Mouse (Mus musculus): ENCODE results near the gene Alkbh7. TPM values are rescaled to one million over a fixed set of nuclear protein-coding genes. Genes with fewer than 3 reads are reported as not detected.

The Alkbh7 gene
- polyA plus RNA-seq, 1 experiment = 32.6 TPM

- TF ChIP-seq GATA1 (IDR thresholded peaks at IDR 0.05; ENCODE audit: borderline replicate concordance, low read length) = no peak
- no peak for TF ChIP-seq FLI1 (IDR thresholded peaks at IDR 0.05; ENCODE audit: low read length)
- Histone ChIP-seq H3K4me1 (no peaks in the 10 kb centered on the region), H3K9me3 (no peaks in the 10 kb centered on the region), H3K27me3 (replicated peaks) (peaks cover 25% of the 10 kb centered on the region), H3K4me3 (replicated peaks) (no peak overlapping the region), H3K36me3 (replicated peaks; ENCODE audit: low read length) (no peaks in the 10 kb centered on the region)
These were observed 27.1 kb upstream of the Alkbh7 start for GRCm38 (mm10) chr17:56970081-56970480.

DNA sequence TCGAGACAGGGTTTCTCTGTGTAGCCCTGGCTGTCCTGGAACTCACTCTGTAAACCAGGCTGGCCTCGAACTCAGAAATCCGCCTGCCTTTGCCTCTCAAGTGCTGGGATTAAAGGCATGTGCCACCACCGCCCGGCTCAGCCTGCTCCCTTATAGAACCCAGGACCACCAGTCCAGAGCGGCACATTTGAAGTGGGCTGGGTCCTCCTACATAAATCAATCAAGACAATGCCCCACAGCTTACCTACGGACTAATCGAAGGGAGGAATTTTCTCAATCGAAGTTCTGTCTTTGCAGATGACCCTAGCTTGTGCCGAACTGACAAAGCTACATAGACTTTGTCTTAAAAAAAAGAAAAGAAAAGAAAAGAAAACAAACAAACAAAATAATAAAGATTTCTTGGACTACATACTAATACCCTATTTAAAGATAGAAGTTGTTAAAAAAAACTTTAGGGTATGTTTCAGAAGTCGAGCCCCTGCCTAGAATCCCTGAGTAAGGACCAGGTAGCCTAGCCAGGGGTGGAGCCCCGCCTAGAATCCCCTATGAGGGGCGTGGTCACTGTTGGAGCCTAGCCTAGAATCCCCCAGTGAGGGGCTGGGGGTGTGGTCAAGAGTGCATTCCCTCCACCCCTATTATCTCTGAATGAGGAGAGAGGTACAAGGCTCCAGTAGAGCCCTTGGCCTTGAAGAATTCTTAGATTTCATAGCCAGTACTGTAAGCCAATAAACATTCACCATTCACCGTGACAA lies 23.0 kb upstream of the Alkbh7 start:
- H3K36me3 ChIP-seq (replicated peaks; ENCODE audit: low read length) = no peaks in the 10 kb centered on the region
- no peak overlapping the region for H3K4me3 ChIP-seq (replicated peaks)
- H3K4me1 ChIP-seq = peaks cover 25% of the 10 kb centered on the region
- TF ChIP-seq GATA1 (IDR thresholded peaks at IDR 0.05; ENCODE audit: borderline replicate concordance, low read length) = no peak
- TF ChIP-seq FLI1 (IDR thresholded peaks at IDR 0.05; ENCODE audit: low read length) = no peak
- H3K9me3 ChIP-seq = no peaks in the 10 kb centered on the region
- peaks cover 37% of the 10 kb centered on the region for H3K27me3 ChIP-seq (replicated peaks)

- Histone ChIP-seq H3K36me3 (replicated peaks; ENCODE audit: low read length) (no peaks in the 10 kb centered on the region), H3K4me3 (replicated peaks) (no peak overlapping the region), H3K4me1 (peaks cover 31% of the 10 kb centered on the region), H3K27me3 (replicated peaks) (peaks cover 33% of the 10 kb centered on the region), H3K9me3 (no peaks in the 10 kb centered on the region)
- TF ChIP-seq FLI1 (IDR thresholded peaks at IDR 0.05; ENCODE audit: low read length) = no peak
- TF ChIP-seq GATA1 (IDR thresholded peaks at IDR 0.05; ENCODE audit: borderline replicate concordance, low read length) = no peak
These were observed 22.4 kb upstream of the Alkbh7 start for GRCm38 (mm10) chr17:56974708-56975240.

GRCm38 (mm10) chr17:56975391-56975790 lies 21.7 kb upstream of the Alkbh7 start:
- Histone ChIP-seq H3K27me3 (replicated peaks) (peaks cover 28% of the 10 kb centered on the region), H3K4me3 (replicated peaks) (no peak overlapping the region), H3K4me1 (peaks cover 38% of the 10 kb centered on the region), H3K9me3 (no peaks in the 10 kb centered on the region), H3K36me3 (replicated peaks; ENCODE audit: low read length) (no peaks in the 10 kb centered on the region)
- TF ChIP-seq FLI1 (IDR thresholded peaks at IDR 0.05; ENCODE audit: low read length) (no peak), GATA1 (IDR thresholded peaks at IDR 0.05; ENCODE audit: borderline replicate concordance, low read length) (no peak)

GRCm38 (mm10) chr17:56976531-56977390 lies 20.4 kb upstream of the Alkbh7 start:
- no peaks in the 10 kb centered on the region for H3K9me3 ChIP-seq
- peaks cover 22% of the 10 kb centered on the region for H3K27me3 ChIP-seq (replicated peaks)
- TF ChIP-seq FLI1 (IDR thresholded peaks at IDR 0.05; ENCODE audit: low read length) (no peak), GATA1 (IDR thresholded peaks at IDR 0.05; ENCODE audit: borderline replicate concordance, low read length) (no peak)
- H3K36me3 ChIP-seq (replicated peaks; ENCODE audit: low read length) = no peaks in the 10 kb centered on the region
- H3K4me1 ChIP-seq = peaks cover 38% of the 10 kb centered on the region
- no peak overlapping the region for H3K4me3 ChIP-seq (replicated peaks)

DNA sequence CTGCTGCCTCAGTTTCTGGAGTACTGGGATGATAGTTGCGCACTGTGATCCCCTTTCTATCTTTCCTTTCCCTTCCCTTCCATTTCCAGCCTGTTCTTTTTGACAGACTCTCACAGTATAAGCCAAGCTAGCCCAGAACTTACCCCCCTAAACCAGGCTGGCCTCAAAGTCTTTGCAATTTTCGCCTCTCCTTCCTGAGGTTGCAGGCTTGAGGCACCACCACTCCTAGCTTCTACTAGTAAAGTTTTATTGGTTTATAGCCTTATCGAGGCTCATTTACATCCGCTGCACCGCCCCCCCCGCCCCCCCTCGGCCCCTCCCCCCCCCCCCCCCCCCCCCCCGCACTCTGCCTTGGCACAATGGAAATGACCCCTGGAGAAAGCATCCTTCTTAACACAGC lies 17.6 kb upstream of the Alkbh7 start:
- peaks cover 22% of the 10 kb centered on the region for H3K27me3 ChIP-seq (replicated peaks)

DNA sequence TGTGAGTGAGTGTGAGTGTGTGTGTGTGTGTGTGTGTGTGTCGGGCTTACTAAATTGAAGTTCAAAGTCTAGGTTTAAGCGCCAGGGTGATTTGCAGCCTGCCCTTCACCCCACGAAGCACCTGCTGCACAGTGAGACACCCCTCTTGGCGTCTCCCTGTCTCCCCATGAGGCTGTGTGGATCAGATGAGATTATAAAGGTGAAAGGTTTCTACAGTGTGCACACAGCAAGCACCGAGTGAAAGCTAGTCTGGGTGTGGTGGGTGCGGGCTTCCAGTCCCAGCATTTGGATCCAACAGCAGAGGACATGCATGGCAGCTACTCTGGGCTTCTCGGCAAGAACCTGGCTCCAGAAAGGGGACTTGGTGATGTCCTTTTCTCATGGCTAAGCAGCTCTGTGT lies 16.1 kb upstream of the Alkbh7 start:
- Histone ChIP-seq H3K36me3 (replicated peaks; ENCODE audit: low read length) (no peaks in the 10 kb centered on the region), H3K27me3 (replicated peaks) (peaks cover 15% of the 10 kb centered on the region), H3K9me3 (no peaks in the 10 kb centered on the region), H3K4me3 (replicated peaks) (no peak overlapping the region), H3K4me1 (peaks cover 46% of the 10 kb centered on the region)
- no peak for TF ChIP-seq GATA1 (IDR thresholded peaks at IDR 0.05; ENCODE audit: borderline replicate concordance, low read length)
- no peak for TF ChIP-seq FLI1 (IDR thresholded peaks at IDR 0.05; ENCODE audit: low read length)

More for the DNA sequence above, 17.6 kb upstream of the Alkbh7 start:
- no peaks in the 10 kb centered on the region for H3K9me3 ChIP-seq
- no peak overlapping the region for H3K4me3 ChIP-seq (replicated peaks)
- H3K36me3 ChIP-seq (replicated peaks; ENCODE audit: low read length) = no peaks in the 10 kb centered on the region
- TF ChIP-seq FLI1 (IDR thresholded peaks at IDR 0.05; ENCODE audit: low read length) (no peak), GATA1 (IDR thresholded peaks at IDR 0.05; ENCODE audit: borderline replicate concordance, low read length) (no peak)
- H3K4me1 ChIP-seq = peaks cover 43% of the 10 kb centered on the region

- H3K9me3 ChIP-seq = no peaks in the 10 kb centered on the region
- no peak within 1 kb of the TSS for H3K4me3 ChIP-seq (replicated peaks)
- H3K4me1 ChIP-seq = peaks cover 40% of the 10 kb centered on the region
- H3K27me3 ChIP-seq (replicated peaks) = peaks cover 11% of the 10 kb centered on the region
- H3K36me3 ChIP-seq (replicated peaks; ENCODE audit: low read length) = no peaks in the 10 kb centered on the region
- no peak for TF ChIP-seq FLI1 (IDR thresholded peaks at IDR 0.05; ENCODE audit: low read length)
- no peak for TF ChIP-seq GATA1 (IDR thresholded peaks at IDR 0.05; ENCODE audit: borderline replicate concordance, low read length)
These were observed 15.1 kb upstream of the Alkbh7 start, which contains the start of gene Acer1 for GRCm38 (mm10) chr17:56982013-56982412. Acer1 (minus strand) TSS chr17:56982126.

GRCm38 (mm10) chr17:56984886-56985285 lies 12.3 kb upstream of the Alkbh7 start:
- Histone ChIP-seq H3K4me3 (replicated peaks) (no peak overlapping the region), H3K9me3 (no peaks in the 10 kb centered on the region), H3K27me3 (replicated peaks) (peaks cover 11% of the 10 kb centered on the region), H3K36me3 (replicated peaks; ENCODE audit: low read length) (no peaks in the 10 kb centered on the region), H3K4me1 (peaks cover 25% of the 10 kb centered on the region)
- TF ChIP-seq FLI1 (IDR thresholded peaks at IDR 0.05; ENCODE audit: low read length) (no peak), GATA1 (IDR thresholded peaks at IDR 0.05; ENCODE audit: borderline replicate concordance, low read length) (no peak)
